Mouse (Mus musculus): ENCODE results near the gene Sik3.

Gene Sik3

DNA sequence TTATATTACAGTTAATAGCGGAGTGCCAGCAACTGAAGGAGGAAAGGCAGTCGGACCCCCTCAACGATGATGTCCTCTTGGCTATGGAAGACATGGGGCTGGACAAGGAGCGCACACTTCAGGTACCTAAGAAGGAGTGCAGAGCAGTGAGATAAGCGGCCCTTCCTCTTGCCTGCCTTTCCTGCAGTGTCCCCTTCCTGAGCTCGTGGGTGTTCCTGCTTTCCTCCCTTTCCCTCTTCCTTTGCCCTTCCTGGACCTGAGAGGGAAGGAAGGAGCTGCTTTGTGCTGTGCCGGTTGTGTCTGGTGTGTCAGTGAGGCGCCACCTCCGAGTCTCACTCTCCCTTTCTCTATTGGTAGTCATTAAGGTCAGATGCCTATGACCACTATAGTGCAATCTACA lies 182.2 kb downstream of the Sik3 start:
- DNase-seq, result no peak

DNA sequence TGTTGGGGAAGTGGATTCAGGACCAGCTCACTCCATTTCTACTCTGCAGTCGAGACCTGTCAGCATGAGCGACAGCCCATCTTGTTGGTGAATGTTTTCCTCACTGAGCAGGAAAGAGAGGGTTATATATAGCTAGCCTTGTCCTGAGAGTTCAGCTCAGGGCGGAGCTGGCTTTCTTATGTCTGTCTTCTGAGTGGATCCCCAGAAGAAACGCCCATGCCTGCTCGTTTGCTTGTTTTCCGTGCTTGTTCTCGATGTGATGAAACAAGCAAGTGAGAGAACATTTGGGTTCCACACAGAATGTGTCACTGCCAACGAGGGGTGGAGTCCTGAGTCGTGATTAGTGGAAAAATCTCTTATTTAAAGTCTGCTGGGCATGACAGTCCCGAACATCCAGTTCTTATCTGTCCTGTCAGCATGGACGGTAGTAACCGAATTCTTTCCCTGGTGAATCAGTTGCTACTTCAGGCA lies 184.1 kb downstream of the Sik3 start:
- DNase-seq, result peak; percentile 29 to 73

DNA sequence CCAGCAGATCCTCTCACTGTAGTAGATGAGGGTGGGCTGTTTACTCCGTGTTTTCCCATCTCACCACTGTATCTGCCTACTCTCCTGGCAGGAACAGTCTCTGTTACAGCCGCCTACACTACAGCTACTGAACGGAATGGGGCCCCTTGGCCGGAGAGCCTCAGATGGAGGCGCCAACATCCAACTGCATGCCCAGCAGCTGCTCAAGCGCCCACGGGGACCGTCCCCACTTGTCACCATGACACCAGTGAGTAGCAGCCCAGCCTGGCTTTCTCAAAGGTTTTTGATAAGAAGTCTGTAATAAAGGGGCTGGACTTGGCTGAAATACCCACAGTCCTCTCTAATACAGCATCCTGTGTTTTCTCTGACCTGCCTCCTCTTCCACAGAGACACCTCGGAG lies 185.8 kb downstream of the Sik3 start:
- no peak for DNase-seq

DNA sequence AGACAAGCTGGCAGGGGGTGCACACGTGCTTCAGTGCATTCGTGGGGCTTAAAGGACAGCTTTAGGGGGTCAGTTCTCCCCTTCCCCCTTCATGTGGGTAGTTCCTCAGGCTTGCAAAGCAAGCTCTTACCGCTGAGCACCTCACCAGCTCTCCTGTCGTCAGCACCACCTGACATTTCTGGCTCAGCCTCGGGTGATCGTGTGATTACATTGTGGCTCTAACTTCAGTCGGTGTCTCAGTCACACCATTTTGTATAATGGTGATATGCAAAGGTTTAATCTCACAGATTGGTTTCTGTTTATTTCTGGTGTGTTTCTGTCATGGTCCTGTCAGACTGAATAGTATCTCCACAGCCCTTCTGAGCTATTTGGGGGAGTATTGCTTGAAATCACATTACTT lies 186.3 kb downstream of the Sik3 start:
- no peak for DNase-seq

DNA sequence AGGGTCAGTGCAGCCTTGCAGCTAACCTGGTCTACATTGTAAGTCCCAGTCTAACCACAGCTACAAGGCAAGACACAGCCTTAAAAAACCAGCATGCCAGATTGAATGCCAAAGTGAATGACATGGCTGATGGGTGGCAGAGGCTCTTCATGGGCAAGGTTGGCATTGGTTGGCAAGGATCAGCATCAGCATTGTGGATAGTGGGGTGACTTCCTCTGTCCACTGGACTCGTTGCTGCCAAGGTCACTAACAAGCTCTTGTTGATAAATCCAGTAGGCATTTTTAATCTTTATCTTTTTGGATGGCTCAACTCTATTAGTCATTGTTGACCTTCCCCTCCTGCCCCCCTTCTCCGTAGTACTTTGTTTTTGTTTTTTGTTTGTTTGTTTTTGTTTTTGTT lies 187.0 kb downstream of the Sik3 start:
- DNase-seq, result no peak

DNA sequence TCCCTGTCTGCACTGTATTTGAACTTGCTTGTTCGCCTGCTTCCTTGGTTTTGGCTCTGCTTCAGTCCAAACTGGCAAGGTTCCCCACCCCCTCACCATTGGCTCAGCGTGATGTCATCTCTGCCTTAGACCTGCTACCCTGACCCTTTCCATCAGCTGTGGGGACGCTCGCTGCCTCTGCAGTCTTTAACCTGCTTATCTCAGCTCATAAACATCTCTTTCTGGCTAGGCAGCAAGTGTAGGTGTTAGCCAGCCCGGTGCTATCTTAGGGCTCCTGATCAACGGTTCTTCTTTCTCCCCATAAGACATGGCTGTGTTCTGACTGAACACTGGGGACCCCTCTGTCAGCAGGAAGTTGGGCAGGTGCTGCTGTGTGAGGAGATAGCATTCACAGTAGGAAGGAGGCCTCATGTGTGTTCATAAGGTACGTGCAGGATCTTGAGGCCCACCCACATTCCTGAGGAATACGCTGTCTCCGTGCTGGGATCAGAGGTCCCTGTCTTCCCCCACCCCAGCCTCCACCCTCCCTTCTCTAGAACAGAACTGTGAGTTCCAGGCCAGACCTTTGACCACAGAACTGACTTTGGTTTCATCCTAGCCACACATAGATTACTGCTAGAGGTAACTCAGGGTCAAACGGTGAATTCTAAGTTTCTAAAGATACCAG lies 194.3 kb downstream of the Sik3 start:
- DNase-seq, result peak; percentile 77 to 88

DNA sequence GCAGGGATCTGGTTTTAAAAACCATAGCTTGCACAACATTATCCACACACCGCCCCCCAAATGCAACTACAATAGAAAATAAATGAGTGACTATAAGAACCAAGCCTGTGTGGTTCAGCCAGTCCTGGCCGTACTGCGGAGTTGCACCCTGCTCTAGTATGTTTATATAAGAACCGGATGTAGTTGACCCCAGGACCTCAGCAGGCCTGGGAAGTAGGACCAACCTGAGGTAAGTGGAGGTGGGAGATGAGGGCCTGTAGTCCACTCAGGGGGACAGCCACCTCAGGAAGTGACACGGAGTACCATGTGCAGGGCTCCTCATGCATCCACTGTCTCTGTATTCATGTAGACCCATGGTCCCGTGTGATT lies 194.9 kb downstream of the Sik3 start:
- DNase-seq, result no peak

DNA sequence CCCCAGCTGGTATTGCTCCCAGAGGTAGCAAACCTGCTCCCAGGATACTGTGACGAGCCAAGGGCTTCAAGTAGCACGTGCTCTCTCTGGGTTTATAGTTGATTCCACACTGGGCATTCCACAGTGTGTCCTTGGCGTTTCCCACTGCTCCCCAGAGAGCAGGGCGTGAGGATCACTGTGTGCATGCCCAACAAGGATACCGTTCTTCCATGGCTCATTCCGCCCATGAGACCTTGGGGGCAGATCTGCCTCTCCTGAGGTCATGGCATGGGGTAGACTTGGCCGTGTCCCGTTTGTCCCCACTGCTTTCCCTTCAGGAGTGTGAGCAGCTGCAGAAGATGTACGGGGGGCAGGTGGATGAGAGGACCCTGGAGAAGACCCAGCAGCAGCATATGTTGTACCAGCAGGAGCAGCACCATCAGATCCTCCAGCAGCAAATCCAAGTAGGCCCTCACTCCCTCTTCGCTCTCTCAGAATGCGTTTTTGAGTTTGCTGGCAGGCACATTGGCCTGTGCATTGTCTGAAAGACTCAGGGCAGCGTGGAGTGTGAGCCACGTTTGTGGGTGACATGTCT lies 195.9 kb downstream of the Sik3 start:
- no peak for DNase-seq

DNA sequence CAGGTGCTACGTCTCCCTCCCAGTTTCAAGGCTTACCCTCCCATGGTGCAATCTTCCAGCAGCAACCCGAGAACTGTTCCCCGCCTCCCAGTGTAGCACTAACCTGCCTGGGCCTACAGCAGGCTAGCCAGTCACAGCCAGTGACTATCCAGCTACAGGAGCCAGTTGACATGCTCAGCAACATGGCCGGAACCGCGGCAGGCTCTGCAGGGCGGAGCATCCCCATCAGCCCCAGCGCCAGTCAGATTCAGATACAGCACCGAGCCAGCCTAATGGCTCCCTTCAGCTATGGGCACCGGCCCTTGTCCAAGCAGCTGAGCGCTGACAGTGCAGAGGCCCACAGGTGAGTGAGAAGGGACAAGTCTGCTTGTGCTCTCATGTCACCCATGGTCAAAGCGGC lies 197.9 kb downstream of the Sik3 start:
- no peak for DNase-seq

DNA sequence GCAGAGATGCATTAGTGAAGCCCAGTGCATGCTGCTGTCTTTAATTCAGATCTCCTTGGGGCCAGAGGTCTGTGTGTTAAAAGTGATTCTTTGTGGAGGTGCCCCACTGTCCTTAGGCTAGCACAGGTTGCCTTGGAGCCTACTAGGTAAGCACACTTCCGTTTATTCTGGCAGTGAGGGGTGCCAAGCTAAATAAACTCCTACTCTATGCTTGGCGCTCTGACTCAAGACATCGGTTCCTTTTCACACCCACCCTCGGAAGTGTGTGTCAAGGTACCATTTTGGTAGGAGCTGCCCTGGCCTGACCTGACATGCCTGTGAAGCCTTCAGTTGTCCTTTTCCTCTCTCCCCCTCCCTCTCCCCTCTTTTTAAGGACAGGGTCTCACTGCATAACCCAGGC lies 201.7 kb downstream of the Sik3 start:
- no peak for DNase-seq

DNA sequence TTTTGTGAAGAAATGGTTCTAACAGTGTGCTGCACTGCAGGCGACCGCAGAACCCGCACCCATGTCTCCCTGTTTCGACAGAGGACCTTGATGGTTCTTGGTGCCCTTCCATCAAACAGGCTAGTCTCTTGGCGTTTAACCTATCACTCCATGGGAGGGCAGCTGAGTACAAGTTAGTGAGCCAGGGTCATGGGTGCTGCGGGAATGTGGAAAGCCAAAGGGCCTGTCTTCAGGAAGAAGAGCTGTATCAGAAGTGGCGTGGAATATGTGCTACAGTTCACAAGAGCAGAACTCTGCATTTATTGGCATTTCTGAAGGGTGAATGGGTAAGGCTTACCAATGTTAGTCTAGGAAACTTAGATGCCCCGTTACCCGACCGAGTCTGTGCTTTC lies 202.3 kb downstream of the Sik3 start:
- DNase-seq, result no peak

DNA sequence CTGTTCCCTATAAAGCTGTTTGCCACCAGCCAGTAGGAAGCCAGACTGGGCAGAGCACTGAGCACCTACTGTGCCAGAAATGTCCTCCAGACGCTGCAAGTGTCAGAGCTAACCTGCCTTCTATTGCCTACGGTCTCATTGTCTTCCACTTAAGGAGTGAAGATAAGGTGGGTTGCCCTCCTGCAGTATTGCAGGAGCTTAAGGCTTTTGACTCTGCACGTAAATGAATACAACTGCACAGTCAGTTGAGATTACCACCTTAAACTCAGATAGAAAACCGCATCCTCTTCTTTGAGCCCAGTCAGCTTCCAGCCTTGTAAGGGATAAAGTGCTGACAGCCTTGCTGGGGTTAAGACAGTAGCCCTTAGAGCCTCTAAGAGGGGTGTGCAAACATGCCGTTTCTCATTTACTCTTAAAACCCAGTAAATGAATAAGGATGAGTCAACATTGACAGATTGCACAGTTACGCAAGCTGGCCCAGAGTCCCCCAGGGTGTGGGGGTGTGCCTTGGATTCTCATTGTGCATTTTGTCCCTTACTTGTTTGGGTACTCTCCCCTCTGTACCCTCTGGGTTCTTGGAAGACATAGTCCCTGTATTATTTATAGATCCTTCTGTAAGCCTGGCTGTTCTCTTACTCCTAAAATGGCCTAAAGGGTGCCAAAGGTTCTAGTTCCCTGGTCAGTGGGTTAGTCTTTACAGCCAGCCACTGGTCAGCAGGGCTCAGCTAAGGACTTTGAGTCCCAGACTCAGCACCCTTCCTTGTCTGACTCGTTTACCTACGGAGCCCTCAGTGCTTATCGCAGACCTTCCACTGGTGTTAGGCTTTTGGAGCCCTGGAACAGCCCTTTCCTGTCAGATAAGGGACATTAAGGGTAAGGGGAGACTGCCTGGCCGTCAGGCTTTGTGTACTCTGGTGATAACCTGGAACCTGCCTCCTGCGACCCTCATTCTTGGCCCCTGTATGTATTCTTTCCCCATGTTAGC lies 203.0 kb downstream of the Sik3 start:
- DNase-seq, result peak; percentile 51 to 57

DNA sequence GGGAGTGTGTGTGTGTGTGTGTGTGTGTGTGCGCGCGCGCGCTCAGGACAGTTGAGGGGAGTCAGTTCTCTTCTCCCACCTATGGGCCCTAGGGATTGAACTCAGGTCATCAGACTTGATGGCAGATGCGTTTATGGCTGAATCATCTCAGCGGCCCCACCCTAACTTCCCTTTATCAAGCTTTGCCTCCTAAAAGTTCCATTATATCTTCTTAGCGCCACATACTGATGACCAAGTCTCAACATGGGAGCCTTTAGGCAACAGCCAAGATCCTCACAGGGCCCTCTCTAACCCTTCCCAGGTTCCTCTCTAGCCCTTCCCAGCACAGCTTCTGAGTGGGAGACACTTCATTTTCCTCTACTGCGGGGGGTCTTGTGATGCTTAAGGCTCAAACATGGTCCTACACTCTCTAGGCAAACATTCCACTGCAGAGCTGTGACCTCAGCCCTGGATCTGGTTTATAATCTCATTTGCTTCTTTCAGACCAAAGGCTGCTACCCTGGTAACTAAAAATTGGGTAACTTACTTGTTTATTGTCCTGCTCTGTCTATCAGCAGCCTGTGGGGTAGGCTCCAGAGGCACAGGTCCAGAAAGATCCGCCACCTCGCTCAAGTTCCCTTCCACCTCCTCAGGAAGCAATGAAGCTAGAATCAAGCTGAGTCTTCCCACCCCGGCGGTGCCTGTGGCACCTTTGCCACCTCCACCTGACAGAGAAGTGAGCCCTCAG lies 204.3 kb downstream of the Sik3 start:
- no peak for DNase-seq

DNA sequence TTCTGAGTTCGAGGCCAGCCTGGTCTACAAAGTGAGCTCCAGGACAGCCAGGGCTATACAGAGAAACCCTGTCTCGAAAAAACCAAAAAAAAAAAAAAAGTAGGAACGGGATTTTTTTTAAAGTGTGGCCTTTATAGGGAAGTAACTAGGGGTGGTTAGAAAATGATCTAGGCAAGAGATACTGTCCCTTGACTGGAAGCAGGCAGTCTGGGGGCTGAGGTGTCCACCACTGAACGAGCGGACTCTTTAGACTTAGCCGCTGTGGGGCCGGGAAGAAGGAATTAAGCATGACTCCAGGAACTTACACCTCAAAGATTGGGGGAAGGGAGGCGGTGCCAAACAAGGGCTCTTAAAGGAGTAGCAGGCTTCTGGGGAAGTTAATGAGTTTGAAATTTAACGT lies 205.6 kb downstream of the Sik3 start:
- no peak for DNase-seq

DNA sequence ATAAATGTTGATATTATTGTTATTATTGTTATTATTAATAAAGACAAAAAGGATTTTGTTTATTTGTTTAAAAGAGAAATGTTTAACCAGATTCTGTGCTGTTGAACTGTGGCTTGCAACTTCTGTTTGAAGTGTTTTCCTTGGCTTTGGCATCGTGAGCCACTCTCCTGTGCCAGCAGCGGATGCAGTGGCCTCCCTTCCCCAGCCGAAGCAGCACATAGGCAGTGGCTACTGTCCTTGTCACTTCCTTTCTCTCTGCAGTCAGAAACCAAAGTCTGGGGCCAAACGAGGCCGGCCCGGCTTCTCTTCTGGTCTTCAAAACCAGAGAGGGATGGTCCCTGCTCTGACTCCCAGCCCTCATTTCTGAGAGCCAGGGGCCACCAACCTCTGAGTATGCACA lies 210.5 kb downstream of the Sik3 start:
- DNase-seq, result peak in 1 of 2 experiments; percentile 49

DNA sequence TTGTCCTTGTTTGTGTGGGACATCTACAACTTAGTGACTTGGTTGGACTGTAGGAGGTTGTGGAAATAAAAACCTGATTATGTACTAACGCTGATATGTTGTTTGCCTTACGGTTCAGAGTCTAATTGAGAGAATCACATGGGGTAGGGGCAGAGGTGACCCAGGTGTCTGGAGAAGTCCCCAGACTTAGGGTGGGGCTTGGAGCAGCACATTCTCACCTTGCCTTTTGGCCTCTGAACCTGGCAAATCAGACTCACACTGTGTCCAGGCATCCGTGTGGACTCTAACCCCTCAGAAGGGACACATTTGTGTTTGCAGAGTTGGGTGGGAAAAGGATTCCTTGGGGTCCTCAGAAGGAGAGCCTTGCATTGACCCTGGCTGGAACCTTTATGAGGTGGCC lies 211.5 kb downstream of the Sik3 start:
- DNase-seq, result peak in 1 of 2 experiments; percentile 47

DNA sequence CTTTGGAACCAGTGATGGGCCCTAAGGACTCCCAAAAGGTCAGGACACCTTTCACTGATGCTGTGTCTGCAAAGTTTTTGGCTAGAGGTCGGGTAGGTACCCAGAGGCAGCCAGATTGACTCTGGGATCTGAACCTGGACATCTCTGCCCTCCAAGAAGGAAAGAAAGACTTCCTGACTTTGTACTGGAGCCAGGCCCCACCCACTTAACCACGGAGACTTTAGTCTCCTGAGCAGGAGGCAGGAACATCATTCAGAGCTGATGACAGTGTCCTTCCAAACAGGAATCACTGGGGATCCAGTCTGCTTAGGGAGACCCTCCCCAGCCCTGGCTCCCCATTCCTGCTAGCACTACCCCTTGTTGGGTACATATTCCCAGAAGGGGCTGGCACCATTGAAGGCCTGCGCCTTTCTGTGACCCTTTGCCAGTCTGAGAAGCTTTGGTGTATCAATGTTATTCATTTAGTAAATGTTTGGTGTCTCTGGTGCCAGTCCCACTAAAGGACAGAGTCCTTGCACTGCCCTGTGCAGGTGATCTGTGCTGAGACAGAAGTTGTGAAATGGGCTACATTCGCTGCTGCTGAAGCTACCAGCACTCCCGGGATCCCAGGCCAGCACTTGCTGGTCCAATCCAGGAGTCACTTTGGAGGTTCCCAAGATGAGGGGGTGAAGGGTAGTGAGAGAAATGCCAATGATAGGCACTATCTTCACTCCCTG lies 212.5 kb downstream of the Sik3 start:
- DNase-seq, result peak in 1 of 2 experiments; percentile 65

DNA sequence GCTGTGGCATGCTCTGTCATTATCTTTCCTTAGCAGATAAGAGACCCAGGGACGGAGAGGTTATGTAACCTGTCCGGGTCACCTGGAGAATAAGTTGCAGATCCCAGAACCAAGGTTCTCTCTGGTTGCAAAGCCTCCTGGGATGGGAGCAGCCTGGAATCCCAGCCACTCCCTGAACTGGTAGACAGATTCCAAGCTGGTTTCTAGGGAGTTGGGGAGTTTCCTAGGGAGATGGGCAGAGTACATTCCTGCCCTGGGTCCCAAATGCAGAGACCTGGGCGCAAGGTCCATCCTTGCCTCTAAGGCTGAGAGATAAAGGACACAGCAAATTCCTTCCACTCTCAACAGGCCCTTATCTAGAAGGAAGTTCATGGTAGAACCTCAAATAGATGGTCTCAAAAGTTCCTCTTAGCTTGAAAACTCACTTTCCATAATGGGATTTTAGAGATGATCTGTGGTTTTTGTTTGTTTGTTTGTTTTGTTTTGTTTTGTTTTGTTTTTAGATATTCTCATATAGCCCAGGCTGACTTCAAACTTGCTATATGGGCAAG lies 214.5 kb downstream of the Sik3 start:
- DNase-seq, result no peak

DNA sequence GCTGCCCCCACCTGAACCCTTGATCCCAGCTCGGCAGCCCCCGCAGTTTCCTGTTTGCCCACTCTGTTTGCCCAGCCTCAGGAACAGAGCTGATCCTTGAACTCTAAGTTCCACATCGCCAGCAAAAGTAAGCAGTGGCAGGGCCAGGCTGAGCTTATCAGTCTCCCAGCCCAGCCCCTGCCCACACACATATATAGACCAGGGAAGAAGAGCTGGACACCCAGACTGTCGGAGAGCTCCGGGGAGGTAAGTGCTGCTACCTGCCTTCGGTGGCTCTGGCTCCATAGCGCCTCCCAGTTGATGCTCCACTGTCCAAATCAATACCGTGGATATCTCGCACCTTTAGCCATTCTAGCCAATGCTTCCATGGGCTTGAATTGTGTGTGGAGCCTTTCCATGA lies 215.9 kb downstream of the Sik3 start, which contains the start of gene Apoa1:
Apoa1 (plus strand) TSS at position 90 of the 400 bp plus-strand sequence.
- no peak for DNase-seq

DNA sequence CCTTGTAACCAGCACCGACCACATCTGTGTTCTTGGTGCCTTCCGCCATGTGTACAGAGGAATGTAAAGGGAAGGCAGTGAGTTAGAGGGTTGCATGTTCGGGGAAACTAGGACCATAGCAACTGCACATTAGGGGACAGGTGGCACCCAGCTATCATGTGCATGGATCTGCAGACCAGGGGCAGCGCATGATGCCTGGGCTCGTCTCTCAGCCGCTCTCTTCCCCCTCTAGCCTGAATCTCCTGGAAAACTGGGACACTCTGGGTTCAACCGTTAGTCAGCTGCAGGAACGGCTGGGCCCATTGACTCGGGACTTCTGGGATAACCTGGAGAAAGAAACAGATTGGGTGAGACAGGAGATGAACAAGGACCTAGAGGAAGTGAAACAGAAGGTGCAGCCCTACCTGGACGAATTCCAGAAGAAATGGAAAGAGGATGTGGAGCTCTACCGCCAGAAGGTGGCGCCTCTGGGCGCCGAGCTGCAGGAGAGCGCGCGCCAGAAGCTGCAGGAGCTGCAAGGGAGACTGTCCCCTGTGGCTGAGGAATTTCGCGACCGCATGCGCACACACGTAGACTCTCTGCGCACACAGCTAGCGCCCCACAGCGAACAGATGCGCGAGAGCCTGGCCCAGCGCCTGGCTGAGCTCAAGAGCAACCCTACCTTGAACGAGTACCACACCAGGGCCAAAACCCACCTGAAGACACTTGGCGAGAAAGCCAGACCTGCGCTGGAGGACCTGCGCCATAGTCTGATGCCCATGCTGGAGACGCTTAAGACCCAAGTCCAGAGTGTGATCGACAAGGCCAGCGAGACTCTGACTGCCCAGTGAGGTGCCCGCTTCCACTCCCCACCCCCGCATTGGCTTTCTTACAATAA lies 217.2 kb downstream of the Sik3 start:
- DNase-seq, result peak; percentile 91 to 93

DNA sequence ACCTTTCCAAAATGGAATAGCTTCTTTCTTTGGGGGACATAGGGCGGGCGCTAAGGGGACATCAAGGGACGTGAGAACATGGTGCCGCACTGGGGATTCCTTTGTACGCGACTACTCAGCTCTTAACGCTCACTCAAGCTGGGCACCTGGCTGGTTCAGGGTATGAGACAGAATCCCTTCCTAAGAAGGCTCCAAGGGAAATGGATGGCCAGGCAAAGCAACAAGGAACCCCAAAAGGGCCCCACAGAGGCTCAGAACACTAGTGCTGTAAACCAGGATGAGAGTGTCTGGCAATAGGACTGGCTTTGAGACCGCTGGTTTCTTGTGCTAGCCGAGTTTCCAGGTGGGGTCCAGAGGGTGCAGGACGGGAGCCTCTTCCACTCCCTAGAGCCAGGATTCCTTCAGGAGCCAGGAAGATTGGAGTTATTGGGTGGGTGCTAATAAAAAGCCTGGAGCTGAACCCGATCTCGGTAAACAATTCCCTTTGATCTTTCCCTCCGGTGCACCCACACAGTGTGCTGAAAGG lies 217.9 kb downstream of the Sik3 start:
- DNase-seq, result no peak

All from kidney, postnatal 36 days (tissue).